Mouse (Mus musculus): ENCODE measurements at regions not wholly inside any gene's neighbourhood (a gene's known extent, or its start where the extent isn't known, plus 50 kb on each side); places are given as distances from the start of the nearest gene placed in this dataset.

GRCm38 (mm10) chr15:16520556-16520955 is 208.0 kb upstream of the Cdh9 start:
- TF ChIP-seq CTCF (IDR thresholded peaks at IDR 0.05; ENCODE audit: low read depth, low read length), result no peak
- TF ChIP-seq GATA1 (IDR thresholded peaks at IDR 0.05; ENCODE audit: borderline replicate concordance, low read length), result no peak
- TF ChIP-seq TAL1 (conservative IDR thresholded peaks at IDR 0.05; ENCODE audit: low read depth, low read length), result no peak
- no peak for TF ChIP-seq GATA2 (IDR thresholded peaks at IDR 0.05; ENCODE audit: borderline replicate concordance, low read depth, low read length)
- TF ChIP-seq POLR2AphosphoS5 (IDR thresholded peaks at IDR 0.05; ENCODE audit: insufficient replicate concordance, low read depth, low read length), result no peak
